Mouse (Mus musculus): Measurements from ENCODE around the gene Slc34a2.

The Slc34a2 gene

GRCm38 (mm10) chr5:53031346-53031745 is 6.5 kb upstream of the Slc34a2 start:
- DNase-seq = no peak

- DNase-seq = no peak
These were observed 4.3 kb downstream of the Slc34a2 start for GRCm38 (mm10) chr5:53042034-53042748.

- DNase-seq = no peak
These were observed 5.0 kb downstream of the Slc34a2 start for GRCm38 (mm10) chr5:53042771-53043371.

GRCm38 (mm10) chr5:53043716-53044115 is 5.8 kb downstream of the Slc34a2 start:
- no peak for DNase-seq

- no peak for DNase-seq
These were observed 10.1 kb downstream of the Slc34a2 start for GRCm38 (mm10) chr5:53047951-53048350.

GRCm38 (mm10) chr5:53048599-53048998 is 10.7 kb downstream of the Slc34a2 start:
- DNase-seq = no peak

GRCm38 (mm10) chr5:53049046-53049445 is 11.2 kb downstream of the Slc34a2 start:
- DNase-seq = no peak

- DNase-seq = no peak
These were observed 13.1 kb downstream of the Slc34a2 start for GRCm38 (mm10) chr5:53050963-53051362.

GRCm38 (mm10) chr5:53053246-53053645 is 15.4 kb downstream of the Slc34a2 start:
- no peak for DNase-seq

- DNase-seq = no peak
These were observed 23.8 kb downstream of the Slc34a2 start for GRCm38 (mm10) chr5:53061532-53062130.

GRCm38 (mm10) chr5:53074553-53074952 is 36.7 kb downstream of the Slc34a2 start:
- no peak for DNase-seq

- DNase-seq = no peak
These were observed 40.6 kb downstream of the Slc34a2 start for GRCm38 (mm10) chr5:53078453-53078852.

GRCm38 (mm10) chr5:53087452-53087851 is 49.6 kb downstream of the Slc34a2 start:
- DNase-seq = no peak

- DNase-seq = no peak
These were observed 53.5 kb downstream of the Slc34a2 start for GRCm38 (mm10) chr5:53091331-53091730.

GRCm38 (mm10) chr5:53101848-53102473 is 64.1 kb downstream of the Slc34a2 start:
- no peak for DNase-seq

- peak; percentile 44 for DNase-seq
These were observed 66.4 kb downstream of the Slc34a2 start for GRCm38 (mm10) chr5:53104177-53104855.

GRCm38 (mm10) chr5:53105716-53106115 is 67.8 kb downstream of the Slc34a2 start:
- peak; percentile 84 for DNase-seq

- DNase-seq = no peak
These were observed 68.2 kb downstream of the Slc34a2 start for GRCm38 (mm10) chr5:53106125-53106524.

GRCm38 (mm10) chr5:53106731-53107130 is 68.8 kb downstream of the Slc34a2 start:
- no peak for DNase-seq

- no peak for DNase-seq
These were observed 70.1 kb downstream of the Slc34a2 start for GRCm38 (mm10) chr5:53108026-53108425.

- DNase-seq = no peak
These were observed 70.8 kb downstream of the Slc34a2 start for GRCm38 (mm10) chr5:53108668-53109067.

GRCm38 (mm10) chr5:53110225-53110624 is 72.3 kb downstream of the Slc34a2 start:
- no peak for DNase-seq

GRCm38 (mm10) chr5:53111036-53111435 is 73.2 kb downstream of the Slc34a2 start:
- DNase-seq = no peak
